Mouse (Mus musculus) embryonic facial prominence, embryonic 13.5 days (tissue): ENCODE data around the gene Npl. TPM values are rescaled to one million over a fixed set of nuclear protein-coding genes. Genes with fewer than 3 reads are reported as not detected.

Experiments used
- polyA plus RNA-seq: library from polyadenylated mRNA; unstranded; fragments of >200 nt; fragmentation: Nextera tagmentation; extraction: Ambion mirVana; gene quantifications from 2 replicates; pipeline ENCODE4 v1.2.1, GENCODE M21; 2015

Gene Npl
- polyA plus RNA-seq, 1 experiment from 2014 or later: 11.3 TPM

Other genes with a start within 250 kb of the Npl start
- 35.9 and 41.9 TPM in 2 replicates for gene Lamc1, start 217.3 kb downstream of the Npl start, polyA plus RNA-seq
- gene Shcbp1l, start 124.9 kb downstream of the Npl start, polyA plus RNA-seq: 0.36 and 0.58 TPM in 2 replicates
- 46.8 and 49.0 TPM in 2 replicates for gene Dhx9, start 62.4 kb downstream of the Npl start, polyA plus RNA-seq
- 0.63 and 0.65 TPM in 2 replicates for gene Rgs8, start 103.0 kb upstream of the Npl start, polyA plus RNA-seq
- gene Rgs16, start 190.3 kb upstream of the Npl start, polyA plus RNA-seq: 9.2 and 9.6 TPM in 2 replicates
- gene Rnasel, start 199.4 kb upstream of the Npl start, polyA plus RNA-seq: 16.2 and 16.7 TPM in 2 replicates